7 mouse cellular contexts compared by ENCODE assay signal in genomic region chr9:54733921-54734638, GRCm38 (mm10). TPM values are rescaled to one million over a fixed set of nuclear protein-coding genes. Genes with fewer than 3 reads are reported as not detected.
DNase-seq lines count a peak whose midpoint lies in the region; ATAC-seq lines count a peak whose summit lies in the region.

Gene Wdr61, minus strand, starts transcription at chr9:54734519.

- H3K4me1 ChIP-seq in intestine, embryonic 15.5 days (replicated peaks), result peaks cover 4% of the 10 kb centered on the region; the same call in 1 of the 2 replicates
- peaks cover 34% of the 10 kb centered on the region for H3K4me1 ChIP-seq in midbrain, embryonic 10.5 days

- peak within 1 kb of the TSS; percentile 41; the same call in 1 of the 2 replicates for H3K27ac ChIP-seq in intestine, embryonic 15.5 days
- peak within 1 kb of the TSS; percentile 88 for H3K27ac ChIP-seq in midbrain, embryonic 10.5 days (replicated peaks)

- peak; percentile 99 for ATAC-seq in intestine, embryonic 15.5 days

- H3K4me3 ChIP-seq in intestine, embryonic 15.5 days (replicated peaks), result peak within 1 kb of the TSS; percentile 70
- peak within 1 kb of the TSS; percentile 88 for H3K4me3 ChIP-seq in midbrain, embryonic 10.5 days

- DNase-seq in adrenal gland, adult 18-20 months (ENCODE audit: low spot score in 2 of 2), result peak; percentile 98 to 99
- DNase-seq in embryo, embryonic 11 days, result peak; percentile 98
- DNase-seq in gastrocnemius, postnatal 36 days, result peak; percentile 96 to 97
- peak; percentile 98 for DNase-seq in left cerebral cortex, postnatal 25 days (ENCODE audit: low spot score in 2 of 2)
- peak; percentile 97 for DNase-seq in midbrain, embryonic 10.5 days (ENCODE audit: low spot score)
- peak; percentile 98 for DNase-seq in right cerebral cortex, postnatal 4 days

- H3K4me2 ChIP-seq in intestine, embryonic 15.5 days (replicated peaks), result peak within 1 kb of the TSS; percentile 55

- peak within 1 kb of the TSS; percentile 74 for H3K9ac ChIP-seq in intestine, embryonic 15.5 days

- no peaks in the 10 kb centered on the region for H3K9me3 ChIP-seq in intestine, embryonic 15.5 days
- H3K9me3 ChIP-seq in midbrain, embryonic 10.5 days (replicated peaks), result no peaks in the 10 kb centered on the region

- 1% methylated on average over 32 of the region's 32 CpGs for WGBS in intestine, embryonic 15.5 days
- 3% methylated on average over 32 of the region's 32 CpGs for WGBS in midbrain, embryonic 10.5 days

- no peaks in the 10 kb centered on the region for H3K27me3 ChIP-seq in intestine, embryonic 15.5 days (replicated peaks)
- H3K27me3 ChIP-seq in midbrain, embryonic 10.5 days (ENCODE audit: low read depth, poor library complexity, severe bottlenecking), result no peaks in the 10 kb centered on the region

- H3K36me3 ChIP-seq in intestine, embryonic 15.5 days, result no peaks in the 10 kb centered on the region
- peaks cover 20% of the 10 kb centered on the region for H3K36me3 ChIP-seq in midbrain, embryonic 10.5 days

- intact Hi-C loops in gastrocnemius, postnatal 36 days (cut with DNase I), result no loop called here
- intact Hi-C loops in left cerebral cortex, postnatal 25 days (cut with DNase I), result no loop called here

RNA-seq across cellular contexts. Expression of gene Wdr61, which starts in this region (rescaled TPM):
- 10 to 100 TPM; 66.4 to 71.3 TPM for total RNA-seq in adrenal gland, adult 18-20 months (2021)
- total RNA-seq in gastrocnemius, postnatal 36 days (2021), result 10 to 100 TPM; 17.9 to 18.2 TPM
- 149 and 152 TPM in 2 replicates for polyA plus RNA-seq in intestine, embryonic 15.5 days (2015; fragmentation: Nextera tagmentation; extraction: Ambion mirVana)
- total RNA-seq in left cerebral cortex, postnatal 25 days (2021), result 10 to 100 TPM; 53.9 to 59.2 TPM
- polyA plus RNA-seq in midbrain, embryonic 10.5 days (2016; fragmentation: Nextera tagmentation; extraction: Ambion mirVana), result 168 and 188 TPM in 2 replicates

Comparison
In these comparisons a context has a peak if more than half of its experiments do, and no peak if none do; other contexts are left out.
1. Peak in every context shown above with its lines: DNase-seq, ATAC-seq, H3K4me3 ChIP-seq and H3K27ac ChIP-seq.